Mouse (Mus musculus) mouse trophoblast stem cell (cell line): ENCODE measurements around the gene Srcin1.

Experiments used
- in situ Hi-C, 2 experiments: fragments of 300-500 bp; cut with MseI, MboI; formaldehyde crosslinking; loops; 2 replicates in 1 of 2; 3 replicates in 1 of 2; pipeline ENCODE4 v1.15.1; 2025

The Srcin1 gene

DNA sequence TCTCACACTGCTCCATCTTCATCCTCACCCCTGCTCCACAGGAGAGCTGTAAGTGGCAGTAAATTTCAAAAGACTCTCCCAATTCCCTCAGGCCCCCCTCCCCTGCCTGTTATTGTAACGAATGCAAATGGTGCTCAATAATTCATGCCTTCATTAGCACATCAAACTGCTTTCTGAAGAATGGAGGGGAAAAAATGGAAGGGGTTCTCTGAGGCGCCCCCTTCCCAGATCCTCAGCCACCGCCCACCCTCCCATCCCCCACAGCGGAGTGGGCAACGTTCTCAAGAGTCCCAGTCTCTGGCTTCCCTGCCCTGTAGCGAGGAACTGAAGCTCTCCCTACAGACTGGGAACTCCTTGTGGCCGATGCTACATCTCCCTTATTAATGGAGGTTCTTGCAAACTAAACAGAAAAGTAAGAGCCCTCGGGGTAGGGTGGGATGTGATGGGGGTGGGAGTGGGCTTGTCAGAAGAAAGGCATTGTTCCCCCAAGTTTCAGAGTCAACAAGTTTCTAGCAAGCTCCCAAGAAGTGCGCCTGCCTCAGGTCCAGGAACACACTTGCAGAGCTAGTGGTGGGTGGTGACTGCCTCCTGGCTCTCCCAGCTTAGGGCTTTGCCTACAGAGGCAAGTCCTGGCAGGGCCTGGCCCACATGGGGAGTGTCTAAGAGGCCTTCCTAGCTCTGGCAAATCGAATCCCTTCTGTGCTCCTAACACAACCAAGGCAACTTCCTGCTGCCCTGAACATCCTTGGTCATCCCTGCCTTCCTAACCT, 3.3 kb upstream of the Srcin1 start:
- in situ Hi-C loops = no loop called here

DNA sequence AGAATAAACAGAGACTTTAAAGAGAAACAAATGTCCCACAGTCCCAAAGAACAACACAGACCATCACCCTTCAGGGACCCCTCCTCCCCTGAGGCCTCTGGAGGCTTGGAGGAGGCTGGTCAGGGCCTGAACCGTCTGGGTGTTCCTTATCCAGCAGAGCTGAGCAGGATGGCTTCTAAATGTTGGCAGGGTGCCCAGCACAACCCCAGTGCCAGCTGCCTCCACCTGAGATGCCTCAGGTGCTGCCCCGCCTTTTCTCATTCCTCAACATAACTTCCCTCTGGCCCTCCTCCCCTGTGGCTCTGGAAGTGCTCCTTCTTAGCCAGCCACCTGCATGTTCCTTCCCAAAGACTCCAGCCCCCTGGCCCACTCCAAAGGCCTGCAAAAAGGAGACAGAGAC, 2.3 kb upstream of the Srcin1 start:
- in situ Hi-C loops = no loop called here

- in situ Hi-C loops = no loop called here
These were observed 348 bp downstream of the Srcin1 start for GRCm38 (mm10) chr11:97575638-97576037.

DNA sequence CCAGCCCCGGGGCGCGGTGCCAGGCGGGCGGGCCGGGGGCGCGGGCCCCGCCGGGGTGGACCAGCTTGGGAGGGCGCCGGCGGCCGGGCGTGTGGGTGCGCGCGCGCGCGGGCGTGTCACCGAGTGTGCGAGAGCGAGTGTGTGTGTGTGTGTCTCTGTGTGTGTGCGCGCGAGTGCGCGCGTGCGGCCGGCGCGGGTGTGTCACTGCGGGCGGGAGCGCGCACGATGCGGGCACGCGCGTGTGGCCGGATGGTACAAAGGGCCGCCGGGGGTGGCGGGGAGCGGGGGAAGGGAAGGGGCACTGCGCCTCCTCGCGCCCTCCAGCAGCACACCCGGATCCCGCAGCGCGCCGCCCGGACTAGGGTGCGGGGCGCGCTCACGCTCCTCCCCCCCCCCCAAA, 911 bp downstream of the Srcin1 start:
- in situ Hi-C loops = no loop called here

DNA sequence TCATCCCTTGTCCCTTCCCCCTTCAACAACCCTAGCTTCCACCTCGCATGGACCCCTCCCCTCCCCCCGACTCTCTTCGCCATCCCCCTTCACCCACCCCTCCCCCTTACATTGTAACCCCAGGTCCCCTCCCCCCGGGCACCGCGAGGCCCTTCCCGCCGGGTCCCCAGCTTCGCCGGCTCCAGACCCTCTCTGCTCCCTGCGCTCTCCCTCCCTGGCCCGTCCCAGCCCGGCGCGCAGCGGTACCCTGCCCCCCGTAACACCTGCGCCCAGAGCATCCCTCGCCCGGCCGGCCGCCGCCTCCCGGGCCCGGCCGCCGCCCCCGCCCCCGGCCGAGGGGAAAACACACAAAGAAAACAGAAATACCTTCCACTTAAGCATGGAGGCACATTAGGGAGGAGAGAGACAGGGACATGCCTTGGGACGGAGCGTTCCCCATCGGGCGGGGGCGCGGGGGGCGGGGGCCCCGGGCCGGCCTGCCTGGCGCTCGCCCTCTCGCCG, 1.4 kb downstream of the Srcin1 start:
- in situ Hi-C loops = no loop called here

GRCm38 (mm10) chr11:97573891-97574550, 2.0 kb downstream of the Srcin1 start:
- in situ Hi-C loops = no loop called here

GRCm38 (mm10) chr11:97572895-97573480, 3.0 kb downstream of the Srcin1 start:
- in situ Hi-C loops = no loop called here

DNA sequence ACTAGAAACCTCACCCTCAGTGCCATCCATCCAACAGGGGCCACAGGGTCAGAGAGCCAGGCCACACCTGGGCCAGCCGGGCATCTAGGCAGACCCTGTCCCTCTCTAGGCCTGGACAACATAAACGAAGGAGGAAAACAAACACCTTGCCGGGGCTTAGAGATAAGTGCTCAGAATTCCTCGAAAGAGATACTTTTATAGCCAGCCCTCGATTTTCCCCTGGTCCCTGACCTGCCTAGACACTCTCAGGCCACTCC, 4.0 kb downstream of the Srcin1 start:
- in situ Hi-C loops = no loop called here

DNA sequence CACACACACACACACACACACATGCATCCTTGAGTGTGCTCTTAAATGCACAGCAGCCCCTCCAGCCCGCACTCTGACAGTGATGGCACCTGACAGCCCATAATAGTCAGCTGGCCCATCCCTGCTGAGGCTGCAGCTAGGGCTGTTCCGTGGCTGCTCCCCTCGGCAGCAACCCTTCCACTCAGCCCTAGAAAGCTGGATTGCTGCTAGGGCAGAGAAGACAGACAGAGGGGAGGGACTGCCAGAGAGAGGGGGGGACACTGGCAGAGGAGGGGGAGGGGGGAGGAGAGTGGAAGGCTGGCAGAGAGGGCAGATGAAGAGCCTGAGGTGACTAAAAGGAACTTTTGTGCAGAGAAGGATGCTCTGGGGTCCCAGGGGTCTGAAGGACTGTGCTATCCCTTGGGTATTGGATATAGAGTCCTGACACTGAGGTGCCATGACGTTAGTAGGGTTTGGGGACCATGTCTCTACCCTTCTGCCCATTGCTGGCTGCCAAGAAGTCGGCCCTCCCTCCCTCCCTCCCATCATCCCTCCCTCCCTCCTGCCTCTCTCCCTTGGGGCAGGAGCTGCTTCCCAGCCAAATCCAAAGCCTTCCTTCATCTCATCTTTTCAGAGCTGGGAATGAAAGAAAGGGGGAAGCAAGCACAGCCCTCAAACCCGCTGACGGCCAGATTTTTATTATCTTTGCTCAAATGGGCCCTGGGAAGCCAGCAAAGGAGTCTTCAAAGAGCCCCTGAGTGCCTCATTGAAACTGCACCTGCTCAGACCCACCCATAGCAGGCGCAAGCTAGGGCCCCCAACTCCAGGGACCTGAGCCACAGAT, 4.5 kb downstream of the Srcin1 start:
- in situ Hi-C loops = no loop called here

DNA sequence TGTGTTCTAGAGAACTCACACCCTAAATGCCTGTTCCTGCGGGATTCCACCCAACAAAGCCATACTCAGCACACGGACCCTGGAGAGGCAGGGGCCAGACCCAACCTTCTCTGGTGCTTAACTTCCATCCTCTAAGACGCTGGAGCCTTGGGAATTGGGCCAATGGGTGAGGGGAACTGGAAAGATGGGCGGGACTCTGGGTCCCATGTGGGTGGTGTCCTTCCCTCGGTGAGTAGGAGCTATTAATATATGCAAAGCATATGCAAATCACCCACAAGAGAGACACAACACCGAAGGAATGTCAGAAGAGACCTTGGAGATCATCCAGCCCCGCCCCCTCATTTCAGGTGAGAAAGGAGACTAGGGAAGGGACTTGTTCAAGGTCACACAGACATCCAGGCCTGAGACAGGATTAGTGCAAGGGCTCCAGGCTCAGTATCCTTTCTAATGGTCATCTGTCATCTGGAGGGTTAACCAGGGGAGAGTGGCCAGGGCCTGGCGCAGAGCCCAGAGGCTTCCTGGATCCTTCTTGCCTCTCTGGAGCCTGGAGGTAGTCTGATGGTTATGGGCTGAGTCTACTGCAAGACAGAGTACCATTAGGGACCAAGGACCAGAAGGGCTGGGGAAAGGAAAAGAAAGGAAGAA, 5.4 kb downstream of the Srcin1 start:
- in situ Hi-C loops = no loop called here

GRCm38 (mm10) chr11:97569806-97570205, 6.2 kb downstream of the Srcin1 start:
- in situ Hi-C loops = no loop called here

DNA sequence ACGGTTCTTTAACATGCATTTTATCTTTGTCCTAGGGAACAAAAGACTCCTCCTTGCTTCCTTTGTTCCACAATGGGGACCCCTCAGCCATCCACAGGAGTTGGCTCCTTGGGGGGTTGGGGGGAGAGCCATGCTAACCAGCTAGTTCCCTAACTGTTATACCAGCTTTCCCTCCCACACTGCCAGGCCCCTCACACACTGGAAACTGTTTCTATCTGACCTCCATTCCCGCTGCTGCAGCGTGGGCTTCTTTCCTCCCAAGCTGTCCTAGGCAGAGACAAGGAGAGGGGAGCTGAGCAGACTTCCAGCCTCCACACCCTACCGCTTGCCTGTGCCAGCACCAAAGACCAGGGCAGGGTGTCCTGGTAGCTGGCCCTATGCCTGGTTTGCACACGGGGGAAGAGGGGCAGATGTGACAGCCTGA, 6.7 kb downstream of the Srcin1 start:
- in situ Hi-C loops = no loop called here

DNA sequence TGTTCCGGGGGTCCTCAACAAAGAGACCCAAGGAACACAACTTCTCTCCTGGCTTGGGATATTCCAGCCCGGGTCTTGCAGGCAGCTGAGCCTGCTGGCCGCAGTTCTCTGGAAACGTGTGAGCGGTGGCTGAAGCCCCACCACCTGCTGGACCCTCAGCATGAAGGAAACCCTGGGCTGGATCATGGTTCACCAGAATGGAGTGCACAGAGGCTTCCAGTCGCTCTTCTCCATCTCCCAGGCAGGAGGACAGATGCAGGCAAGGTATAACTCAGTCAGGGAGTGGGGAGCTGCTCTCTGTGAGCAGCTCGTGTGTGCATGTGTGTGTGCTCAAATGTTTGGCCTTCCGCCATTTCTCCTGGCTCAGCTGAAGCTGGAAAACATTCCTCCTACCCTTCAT, 7.3 kb downstream of the Srcin1 start:
- in situ Hi-C loops = no loop called here

- in situ Hi-C loops = no loop called here
These were observed 8.5 kb downstream of the Srcin1 start for GRCm38 (mm10) chr11:97567480-97567879.

- in situ Hi-C loops = no loop called here
These were observed 9.4 kb downstream of the Srcin1 start for GRCm38 (mm10) chr11:97566551-97566950.

GRCm38 (mm10) chr11:97563730-97564129, 12.3 kb downstream of the Srcin1 start:
- in situ Hi-C loops = no loop called here

- in situ Hi-C loops = no loop called here
These were observed 13.4 kb downstream of the Srcin1 start for GRCm38 (mm10) chr11:97562536-97562935.

GRCm38 (mm10) chr11:97560210-97560963, 15.6 kb downstream of the Srcin1 start:
- in situ Hi-C loops = no loop called here

DNA sequence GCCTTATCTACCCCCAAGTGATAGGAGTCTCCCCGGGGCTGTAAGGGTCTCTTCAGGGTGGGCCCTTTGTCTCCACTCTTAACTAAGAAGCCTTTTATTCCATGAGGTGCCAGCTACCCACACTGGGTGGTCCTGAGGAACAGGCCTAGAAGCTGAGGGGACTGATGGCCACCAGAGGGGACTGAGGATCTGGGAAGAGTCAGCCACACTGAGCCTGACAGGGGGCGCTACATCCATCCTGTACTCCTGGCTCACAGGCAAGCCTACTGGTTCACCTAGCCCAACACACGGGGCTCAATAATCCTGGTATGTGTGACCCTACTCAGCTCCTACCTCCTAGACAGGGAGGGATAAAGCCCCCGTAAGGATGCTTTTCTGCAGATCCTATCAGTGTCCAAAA, 16.4 kb downstream of the Srcin1 start:
- in situ Hi-C loops = no loop called here

GRCm38 (mm10) chr11:97557885-97558284, 18.1 kb downstream of the Srcin1 start:
- in situ Hi-C loops = no loop called here
